Mouse (Mus musculus) urinary bladder, postnatal 25 days (tissue): ENCODE measurements around the gene Gm16253.

ENCODE experiments used
- DNase-seq: peaks from one replicate; pipeline ENCODE4 v3.0.0; 2022; ENCODE audit warnings: low spot score

The Gm16253 gene

DNA sequence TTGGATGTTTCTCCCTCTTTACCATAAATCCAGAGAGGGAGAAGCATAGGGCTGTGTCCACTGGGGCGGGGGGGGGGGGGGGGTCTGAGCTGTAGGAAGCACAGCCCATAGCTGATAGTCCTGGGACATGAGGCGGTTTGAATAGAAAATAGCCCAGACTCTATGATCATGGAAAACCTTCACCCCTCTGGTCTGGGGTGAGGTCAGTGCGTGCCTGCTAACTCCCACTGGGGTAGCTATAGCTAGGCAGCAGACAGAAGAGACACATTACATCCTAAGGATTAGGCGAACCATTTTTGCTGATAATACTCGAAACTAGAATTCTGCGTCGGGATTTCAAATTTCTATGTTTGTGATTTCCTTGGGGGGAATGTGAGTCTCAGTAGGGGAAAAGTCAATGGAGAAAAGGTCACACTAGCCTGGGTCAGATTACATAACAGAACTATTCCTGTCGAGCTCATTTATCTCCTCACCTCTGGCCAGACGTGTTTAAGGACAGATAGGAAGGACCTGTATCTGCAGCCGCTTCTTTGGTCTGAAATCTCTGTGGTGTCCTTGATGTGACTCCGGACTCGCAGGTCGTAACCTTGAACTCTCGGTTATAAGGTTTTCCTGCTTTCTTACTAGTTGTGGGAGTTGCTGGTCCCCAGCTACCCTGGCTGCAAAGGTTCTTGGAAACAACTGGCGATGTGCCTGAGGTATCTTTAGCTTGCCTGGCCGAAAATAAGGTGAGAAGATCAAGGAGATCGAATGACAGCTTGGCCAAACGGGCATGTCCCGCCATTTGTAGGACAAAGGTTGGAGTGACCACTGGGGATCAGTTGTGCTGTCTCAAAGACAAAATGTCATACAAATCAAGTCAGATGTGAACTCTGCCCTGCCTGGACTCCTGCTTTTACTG is 2.9 kb upstream of the Gm16253 start:
- no peak for DNase-seq

DNA sequence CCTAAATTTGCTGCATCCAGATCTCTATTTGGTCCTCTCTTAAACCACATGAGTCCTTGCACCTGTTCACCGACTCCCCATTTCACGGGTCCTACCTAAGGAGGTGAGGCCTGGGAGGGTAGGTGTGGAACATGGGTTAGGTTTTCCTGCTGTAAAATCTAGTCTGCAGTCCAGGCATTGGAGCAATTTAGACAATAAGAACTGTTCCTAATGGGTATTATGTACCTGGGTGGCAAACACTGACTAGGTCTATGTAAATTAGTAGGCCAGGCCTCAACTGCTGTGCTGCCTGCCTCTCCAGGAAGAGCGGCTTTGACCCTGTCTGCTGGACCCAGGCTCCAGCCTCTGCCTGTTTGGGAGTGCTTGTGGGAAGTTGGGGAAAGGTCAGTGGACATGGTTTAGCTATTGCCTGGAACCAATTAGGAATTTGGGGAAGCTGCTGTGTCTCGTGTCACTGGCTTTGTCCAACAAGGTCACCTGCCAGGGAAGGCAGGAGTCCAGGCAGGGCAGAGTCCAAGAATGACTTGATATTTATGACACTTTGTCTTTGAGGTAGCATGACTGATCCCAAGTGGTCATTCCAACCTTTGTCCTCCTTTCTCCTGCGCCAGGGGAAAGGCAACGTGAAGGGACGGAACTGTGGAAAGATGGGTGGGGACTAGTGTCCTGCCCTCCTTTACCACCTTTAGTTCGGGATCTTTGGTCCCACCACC is 1.4 kb upstream of the Gm16253 start:
- DNase-seq = no peak

DNA sequence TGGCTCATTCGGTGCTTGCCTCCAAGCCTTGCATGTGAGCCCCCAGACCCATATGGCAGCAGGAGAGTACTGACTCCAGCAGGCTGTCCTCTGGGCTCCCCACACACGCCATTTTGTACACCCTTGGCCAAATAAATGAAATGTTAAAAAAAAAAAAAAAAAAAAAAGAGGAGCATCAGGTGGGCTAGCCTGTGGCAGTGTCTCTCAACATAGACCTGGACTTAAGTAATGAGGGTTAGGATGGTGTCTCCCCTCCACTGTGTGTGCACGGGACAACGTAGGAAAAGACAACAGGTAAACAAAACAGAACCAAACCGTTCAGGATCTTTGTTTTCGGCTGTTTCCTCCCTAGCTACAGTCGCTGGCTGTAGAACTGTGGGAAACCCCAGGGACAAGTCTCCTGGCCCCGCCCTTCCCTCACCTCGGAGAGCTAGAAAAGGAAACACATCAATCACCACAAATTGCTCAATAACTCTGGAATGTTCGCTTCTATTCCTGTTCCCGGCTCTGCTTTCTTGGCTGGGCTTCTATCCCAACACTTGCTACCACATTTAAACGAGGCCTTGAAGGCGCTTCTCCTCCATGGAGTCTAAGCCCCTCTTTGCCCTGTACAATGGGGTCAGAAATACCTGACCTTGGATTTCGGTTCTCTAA is 652 bp upstream of the Gm16253 start:
- peak; percentile 38 for DNase-seq

DNA sequence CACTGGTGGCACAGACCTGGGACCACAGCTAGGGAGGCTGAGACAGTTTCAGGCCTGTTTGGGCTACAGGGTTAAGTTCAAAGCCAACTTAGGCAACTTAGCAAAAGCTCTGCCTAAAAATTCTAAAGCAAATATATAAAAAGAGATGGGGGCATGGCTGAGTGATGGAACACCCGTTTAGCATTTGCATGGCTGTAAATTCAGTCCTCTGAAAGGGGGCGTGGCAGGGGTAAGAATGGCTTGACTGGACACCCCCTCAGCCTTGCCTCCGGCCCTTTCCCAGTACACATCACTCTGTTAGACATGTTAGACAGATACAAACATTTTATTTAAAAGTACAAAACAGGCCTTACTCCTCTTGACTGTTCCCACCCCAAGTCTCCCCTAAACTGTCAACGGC is 782 bp downstream of the Gm16253 start:
- DNase-seq = no peak

DNA sequence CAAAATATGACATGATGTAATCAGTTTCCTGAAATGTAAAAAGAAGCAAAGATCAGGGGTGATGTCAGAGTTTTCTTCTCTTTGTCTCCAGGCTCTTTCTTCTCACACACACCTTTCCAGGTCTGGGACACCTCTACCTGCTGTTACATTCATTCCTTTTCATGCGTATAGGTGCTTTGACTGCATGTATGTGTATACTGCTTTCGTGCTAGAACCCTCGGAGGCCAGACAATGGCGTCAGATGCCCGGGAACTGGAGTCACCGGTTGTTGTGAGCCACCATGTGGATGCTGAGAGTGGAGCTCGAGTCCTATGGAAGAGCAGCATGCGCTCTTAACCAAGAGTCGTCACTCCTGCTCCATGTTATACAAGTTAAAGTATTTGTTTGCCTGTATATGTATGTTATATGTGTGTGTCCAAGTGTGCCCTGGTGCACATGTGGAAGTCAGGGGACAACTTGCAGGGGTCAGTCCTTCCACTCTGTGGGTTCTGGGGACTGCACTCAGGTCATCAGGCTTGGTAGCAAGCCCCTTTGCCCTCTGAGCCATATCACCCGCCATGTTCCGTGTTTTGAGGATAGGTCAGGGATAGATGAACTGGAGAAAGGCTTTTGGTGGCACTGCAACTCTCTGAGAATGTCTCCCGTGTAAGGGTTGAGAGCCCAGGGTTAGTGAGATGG is 1.9 kb downstream of the Gm16253 start:
- no peak for DNase-seq

DNA sequence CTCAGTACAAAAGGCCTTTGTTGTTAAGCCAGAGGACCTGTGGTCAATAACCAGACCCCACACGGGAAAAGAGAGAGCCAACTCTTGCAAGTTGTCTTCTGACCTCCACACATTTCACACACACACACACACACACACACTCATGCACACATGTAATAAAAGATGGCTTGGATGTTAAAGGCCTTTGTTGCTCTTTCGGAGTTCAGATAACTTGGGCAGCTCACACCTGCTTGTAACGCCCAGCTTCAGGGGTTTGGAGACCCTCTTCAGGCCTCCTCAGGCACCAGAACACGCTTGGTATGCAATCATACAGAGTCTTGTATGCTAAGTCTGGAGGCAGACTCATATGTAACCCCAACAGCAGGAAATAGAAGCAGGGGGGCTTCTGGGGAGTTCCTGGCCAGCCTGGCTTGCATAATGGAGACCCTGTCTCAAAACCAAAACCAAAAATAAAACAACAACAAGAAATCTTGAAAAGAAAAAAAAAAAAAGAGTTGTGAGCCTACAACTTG is 2.5 kb downstream of the Gm16253 start:
- no peak for DNase-seq

DNA sequence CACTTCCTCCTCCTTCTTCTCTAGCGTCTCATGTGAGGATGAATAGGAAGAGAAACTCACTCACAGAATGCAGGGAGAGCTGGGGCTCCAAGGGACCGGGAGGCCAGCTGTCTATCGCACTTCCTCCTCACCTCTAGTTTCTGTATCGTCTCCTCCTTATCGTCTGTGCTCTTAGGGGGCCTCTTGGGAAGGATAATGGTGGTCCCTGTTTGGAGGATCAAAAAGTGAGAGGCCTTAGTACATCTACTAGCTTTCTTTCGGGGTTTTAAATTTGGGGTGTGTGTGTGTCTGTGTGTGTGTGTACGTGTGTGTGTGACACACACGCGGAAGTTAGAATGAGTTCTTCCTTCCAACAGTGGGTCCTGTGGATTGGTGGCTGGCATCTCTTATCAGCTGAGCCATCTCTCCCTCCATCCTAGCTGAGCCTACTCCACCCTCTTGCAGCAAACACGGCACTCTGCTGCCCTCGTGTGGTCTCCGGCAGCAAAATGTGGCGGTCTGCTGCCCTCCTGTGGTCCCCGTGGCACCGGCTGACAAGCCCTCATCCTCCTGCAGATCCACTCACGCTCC is 3.2 kb downstream of the Gm16253 start:
- peak; percentile 89 for DNase-seq

DNA sequence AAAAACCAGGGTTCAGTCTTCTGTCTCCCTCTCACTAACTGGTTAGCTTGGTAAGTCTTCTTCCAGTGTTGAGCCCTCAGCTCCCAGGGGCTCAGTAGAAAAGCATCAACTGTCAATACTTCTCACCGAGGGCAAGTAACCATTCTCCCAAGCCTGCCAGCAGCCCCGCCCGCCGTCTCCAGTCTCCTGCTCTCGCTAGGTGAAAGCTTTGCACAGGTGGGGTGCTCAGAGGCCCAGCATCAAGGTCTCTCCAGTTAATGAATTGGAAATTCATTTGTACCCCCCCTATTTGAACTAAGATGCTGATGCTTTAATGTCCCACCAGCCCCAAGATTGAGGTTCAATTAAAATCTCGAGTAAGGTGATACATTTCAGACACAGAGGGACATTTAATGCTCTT is 4.4 kb downstream of the Gm16253 start:
- no peak for DNase-seq

DNA sequence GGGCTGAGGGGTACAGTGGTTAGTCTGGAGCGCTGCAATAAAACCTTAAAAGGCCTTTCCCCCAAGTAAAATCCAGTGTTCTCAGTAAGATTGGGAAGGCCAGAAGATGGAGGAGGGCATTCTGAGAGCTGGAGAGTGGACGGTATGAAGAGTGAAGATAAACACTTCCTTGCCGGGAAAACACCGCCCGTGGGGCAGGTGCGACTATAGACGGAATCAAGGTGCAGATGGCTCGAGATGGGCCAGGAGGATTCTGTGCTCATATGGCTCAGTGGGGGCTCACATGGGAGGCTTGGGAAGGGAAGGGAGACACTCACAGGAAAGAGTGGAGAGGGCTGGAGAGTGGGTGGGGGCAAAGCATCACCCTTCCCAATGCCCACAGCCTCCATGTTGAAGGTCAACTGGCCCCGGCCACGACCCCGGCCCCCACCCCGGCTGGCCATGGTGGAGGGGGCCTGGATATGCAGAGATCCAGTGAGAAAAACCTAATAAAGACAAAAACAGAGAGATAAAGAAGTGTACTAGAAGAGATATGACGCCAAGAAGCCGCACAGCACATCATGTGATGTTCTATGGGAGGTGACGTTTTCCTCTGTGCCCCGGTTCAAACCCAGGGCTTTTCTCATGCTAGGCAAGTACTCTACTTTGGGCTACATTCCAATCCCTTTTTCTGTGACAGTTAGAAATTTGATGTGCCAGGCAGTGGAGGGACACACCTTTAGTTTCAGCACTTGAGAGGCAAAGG is 5.2 kb downstream of the Gm16253 start:
- no peak for DNase-seq

DNA sequence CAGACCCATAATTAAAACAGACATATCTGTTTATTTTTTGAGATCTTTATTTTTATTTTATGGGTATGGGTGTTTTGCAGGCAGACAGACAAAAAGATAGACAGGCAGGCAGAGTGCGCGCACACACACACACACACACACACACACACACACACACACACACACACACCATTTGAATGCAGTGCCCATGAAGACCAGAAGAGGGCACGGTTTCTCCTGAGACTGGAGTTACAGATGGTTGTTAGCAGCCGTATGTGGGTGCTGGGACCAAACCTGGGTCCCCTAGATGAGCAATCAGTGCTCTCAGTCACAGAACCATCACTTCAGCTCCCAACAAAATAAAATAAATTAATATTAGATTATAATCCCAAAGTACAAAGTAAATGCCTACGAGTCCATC is 6.6 kb downstream of the Gm16253 start:
- no peak for DNase-seq

DNA sequence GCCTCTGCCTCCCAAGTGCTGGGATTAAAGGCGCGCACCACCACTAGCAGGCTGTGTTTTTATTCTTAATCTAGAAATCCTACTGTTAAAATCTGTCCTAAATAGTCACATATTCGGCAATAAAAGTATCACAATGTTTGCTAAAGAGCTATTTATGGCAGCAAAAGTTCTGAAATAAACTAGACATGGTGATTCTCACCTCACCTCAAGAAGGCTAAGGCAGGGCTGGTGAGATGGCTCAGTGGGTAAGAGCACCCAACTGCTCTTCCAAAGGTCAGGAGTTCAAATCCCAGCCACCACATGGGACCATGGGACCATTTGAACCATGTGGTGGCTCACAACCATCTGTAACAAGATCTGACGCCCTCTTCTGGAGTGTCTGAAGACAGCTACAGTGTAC is 13.9 kb downstream of the Gm16253 start:
- no peak for DNase-seq

DNA sequence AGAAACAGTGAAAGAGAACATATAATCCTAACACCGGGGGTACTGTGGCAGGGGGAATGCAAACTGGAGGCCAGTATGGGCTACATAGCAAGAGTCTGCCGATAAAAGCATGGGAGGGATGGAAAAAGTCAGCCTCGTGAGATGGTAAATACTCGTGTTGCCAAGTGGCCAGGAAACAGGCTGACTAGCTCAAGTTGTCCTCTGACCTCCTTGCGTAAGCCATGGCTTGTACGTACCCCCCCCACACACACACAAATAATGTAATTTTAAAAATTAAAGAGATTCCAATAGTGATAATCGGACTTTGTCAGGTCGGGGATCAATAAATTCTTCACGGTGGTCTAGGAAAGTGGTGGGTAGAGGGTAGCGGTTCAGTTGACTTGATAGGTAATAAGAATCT is 16.6 kb downstream of the Gm16253 start:
- no peak for DNase-seq

DNA sequence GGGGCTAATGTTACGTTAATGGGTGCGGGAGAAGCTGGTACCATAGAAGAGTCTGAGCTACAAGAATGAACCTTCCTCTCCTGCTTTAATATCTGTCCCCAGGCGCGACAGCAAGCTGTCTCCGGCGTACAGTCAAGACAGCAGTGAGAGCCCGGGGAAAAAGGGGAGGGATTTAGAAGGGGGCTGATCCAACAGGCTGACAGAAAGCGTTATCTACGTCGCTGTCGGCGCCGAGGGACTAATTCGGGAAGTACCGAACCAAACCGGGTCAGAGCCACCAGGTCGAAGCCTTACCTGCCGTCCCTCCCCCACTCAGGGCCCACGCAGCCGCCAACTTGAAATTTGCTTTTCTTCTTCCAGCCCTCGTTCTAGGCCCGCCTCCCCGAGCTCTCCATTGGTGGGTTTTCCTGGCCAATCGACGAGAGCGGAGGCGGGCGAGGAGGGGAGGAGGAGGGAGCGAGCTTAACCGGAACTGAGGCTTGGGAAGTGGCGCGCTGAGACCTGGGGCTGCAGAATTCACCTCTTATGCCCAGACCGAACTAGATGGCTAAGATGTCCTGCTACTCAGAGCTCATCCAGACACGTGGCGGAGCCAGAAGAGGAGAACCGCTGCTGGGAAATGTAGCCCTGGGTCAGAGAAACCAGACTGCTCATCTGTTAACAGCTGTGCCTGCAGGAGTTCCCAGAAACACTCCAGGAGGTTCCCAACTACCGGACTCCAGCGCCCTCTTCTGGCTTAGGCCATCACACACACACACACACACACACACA is 17.2 kb downstream of the Gm16253 start, which contains the start of gene Polr3gl:
Gene Polr3gl, minus strand, starts transcription at position 392 of the 771 bp plus-strand sequence.
- DNase-seq = peak; percentile 87

DNA sequence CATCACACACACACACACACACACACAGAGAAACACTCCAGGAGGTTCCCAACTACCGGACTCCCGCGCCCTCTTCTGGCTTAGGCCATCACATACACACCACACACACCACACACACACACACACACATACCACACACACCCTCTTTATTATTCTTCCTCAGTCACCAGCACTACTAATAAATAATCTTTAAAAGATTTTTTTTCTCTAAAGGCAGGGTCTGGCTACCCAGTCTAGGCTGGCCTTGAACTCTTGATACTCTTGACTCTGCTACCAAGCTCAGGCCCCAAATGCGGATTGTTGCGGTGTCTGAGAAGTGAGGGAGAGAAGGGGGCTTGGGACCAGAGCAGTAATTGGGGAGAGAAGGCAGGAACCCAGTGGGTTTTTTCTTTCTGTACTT is 18.1 kb downstream of the Gm16253 start:
- no peak for DNase-seq

DNA sequence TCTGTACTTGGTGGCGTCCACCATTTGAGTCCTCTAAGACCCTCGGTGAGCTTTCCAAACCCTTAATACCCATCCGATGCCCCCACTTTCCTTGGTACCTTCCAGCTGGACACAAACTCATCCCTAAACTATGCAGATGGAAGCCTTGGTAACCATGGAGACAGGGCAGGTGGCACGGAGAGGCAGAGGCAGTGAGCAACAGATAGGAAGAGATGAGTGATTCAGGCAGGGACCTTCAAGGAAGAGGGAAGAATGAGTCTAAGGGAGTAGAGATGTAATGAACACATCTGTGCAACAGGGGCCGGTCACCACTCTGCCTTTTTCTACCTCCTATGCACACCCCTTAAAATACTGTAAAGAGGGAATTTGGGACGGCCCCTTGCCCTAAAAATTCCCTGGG is 18.9 kb downstream of the Gm16253 start:
- DNase-seq = no peak

DNA sequence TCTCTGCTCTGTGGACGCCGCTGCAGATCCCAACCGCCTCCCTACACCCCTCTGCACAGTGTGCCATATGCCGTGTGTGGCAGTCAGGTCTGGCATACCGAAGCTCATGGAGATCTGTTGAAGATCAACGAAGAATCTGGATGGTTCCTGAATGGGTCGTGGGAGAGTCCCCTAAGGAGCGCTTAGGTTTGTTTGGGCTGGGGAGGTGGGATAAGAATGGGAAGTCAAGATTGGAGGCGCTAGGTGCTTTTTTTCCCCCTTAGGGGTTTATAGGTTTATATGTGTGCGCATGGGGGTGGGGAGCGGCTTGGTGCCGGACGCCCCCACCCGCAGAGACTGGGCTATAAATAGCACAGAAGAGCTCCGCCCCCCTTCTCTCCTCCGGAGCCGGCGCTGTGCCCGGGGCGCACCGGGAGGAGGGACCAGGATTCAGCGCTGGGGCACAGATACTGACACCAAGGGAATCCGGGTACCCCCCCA is 19.5 kb downstream of the Gm16253 start, which contains the start of gene Ankrd34a:
Gene Ankrd34a, plus strand, starts transcription at position 409 of the 480 bp plus-strand sequence.
- no peak for DNase-seq

DNA sequence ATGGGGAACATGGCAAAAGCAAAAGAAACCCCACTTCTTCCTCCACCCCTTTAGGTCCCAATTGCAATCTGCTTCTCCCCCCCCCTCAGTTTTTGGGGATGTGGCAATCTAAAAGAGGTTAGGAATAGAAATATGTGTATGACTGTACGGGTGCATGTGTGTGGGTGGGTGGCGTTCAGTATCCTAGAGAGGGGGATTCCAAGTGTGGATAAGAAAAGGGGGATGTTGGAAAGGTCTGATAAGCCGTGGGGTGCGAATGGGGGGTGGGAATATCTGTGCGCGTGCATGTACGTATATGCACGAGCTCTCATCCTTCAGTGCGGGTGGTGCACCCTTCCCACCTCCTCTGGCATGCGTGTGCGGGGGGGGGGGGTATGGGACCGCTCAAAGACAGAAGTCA is 20.1 kb downstream of the Gm16253 start:
- DNase-seq = no peak

DNA sequence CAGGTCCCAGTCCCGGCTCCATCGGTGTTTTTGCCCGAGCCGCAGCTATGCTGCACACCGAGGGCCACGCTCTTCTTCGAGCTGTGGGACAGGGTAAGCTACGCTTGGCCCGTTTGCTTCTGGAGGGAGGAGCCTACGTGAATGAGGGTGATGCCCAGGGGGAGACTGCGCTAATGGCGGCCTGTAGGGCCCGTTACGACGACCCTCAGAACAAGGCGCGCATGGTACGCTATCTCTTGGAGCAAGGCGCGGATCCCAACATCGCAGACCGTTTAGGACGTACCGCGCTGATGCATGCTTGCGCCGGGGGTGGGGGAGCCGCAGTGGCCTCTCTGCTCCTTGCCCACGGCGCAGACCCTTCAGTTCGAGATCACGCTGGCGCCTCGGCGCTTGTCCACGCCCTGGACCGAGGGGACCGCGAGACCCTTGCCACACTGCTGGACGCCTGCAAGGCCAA is 20.7 kb downstream of the Gm16253 start:
- no peak for DNase-seq

DNA sequence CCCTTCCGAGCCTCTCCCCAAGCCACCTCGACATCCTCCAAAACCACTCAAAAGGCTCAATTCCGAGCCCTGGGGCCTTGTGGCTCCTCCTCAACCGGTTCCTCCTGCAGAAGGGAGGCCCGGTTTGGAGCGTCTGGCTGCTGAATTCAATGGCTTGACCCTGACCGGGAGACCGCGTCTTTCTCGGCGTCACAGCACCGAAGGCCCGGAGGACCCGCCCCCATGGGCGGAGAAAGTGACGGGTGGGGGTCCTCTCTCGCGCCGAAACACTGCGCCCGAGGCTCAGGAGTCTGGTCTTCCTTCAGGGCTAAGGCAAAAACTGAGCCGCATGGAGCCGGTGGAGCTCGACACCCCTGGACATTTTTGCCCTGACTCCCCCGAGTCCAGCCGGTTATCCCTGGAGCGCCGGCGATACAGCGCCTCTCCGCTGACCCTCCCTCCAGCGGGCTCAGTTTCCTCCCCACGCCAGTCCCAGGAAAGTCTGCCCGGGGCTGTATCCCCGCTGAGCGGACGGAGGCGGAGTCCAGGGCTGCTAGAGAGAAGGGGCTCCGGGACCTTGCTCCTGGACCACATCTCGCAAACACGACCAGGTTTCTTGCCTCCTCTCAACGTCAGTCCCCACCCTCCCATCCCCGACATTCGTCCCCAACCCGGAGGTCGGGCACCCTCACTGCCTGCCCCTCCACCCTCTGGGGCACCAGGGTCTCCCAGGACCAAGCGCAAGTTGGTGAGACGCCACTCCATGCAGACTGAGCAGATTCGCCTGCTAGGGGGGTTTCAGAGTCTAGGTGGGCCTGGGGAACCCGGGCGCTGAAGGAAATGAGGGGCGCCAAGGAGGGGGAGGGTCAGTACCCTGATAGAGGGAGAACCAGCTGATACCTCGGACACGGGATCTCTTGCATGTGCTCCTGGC is 21.6 kb downstream of the Gm16253 start:
- peak; percentile 52 for DNase-seq
